Mouse (Mus musculus): Measurements from ENCODE around the gene Fam57a. TPM values are rescaled to one million over a fixed set of nuclear protein-coding genes. Genes with fewer than 3 reads are reported as not detected.

Gene Fam57a
- total RNA-seq, 2 experiments from 2014 or later: 15.7 to 18.4 TPM

DNA sequence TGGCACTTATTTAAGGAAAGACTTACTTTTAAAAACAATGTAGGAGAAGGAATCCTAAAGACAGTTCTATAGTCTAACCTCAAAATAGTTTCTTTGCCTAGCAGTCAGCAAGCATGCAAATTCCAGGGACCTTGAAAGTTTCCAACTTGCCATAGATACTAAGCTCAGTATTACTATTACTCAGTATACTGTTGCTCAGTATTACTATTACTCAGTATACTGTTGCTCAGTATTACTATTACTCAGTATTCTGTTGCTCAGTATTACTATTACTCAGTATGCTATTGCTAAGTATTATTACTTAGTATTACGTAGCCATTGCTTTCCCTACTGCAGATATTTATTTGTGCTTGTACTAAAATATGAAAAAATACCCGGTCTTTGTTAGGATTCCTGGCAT lies 60.3 kb downstream of the Fam57a start:
- intact Hi-C loops (cut with DNase I): no loop called here
- no peak for DNase-seq (ENCODE audit: low spot score in 2 of 2)

DNA sequence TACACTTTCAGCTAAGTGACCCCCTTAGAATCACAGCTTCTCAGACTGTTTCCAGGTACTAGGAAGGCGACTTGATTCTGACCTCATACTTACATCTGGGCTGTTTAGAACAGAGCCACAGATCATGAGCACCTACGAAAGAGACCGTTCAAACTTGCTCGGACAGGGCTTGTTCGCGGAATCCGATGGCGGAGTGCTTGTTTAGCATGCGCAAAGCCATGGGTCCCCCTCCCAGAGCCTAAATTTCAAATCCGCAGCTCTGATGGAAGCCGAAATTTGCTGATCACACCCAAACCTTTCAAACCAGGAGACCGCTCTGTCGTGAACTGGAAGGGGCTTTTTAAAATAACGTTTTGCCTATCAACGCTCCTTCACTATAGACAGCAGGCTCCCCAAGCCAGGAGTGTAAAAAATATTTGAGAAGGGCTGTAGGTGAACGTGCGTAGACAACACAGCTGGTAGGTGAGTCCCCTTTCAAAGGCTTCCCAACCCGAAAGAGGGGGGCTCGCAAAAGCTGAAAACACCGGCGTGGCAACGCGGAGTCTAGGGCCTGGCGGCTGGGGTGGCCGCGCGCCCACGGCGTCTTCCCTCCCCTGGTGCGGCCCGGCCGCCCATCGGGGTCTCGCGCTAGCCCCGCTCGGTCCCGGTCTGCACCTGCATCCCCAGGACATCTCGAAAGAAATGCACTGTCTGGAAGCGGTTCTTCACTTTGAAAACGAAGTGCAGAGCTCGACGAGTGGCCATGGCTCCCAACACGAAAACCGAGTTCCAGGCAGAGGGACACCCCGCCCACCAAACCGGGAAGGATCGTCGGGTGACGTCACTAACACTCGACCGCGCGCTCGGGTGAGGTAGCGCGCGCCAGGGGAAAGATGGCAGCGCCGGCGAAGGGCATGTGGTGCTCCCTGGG lies 63.7 kb downstream of the Fam57a start, which contains the start of the genes Mrm3 and Glod4:
Gene Mrm3 (plus strand): TSS at position 815 of the 910 bp plus-strand sequence.
Gene Glod4 (minus strand): TSS at position 825 of the 910 bp plus-strand sequence.
- intact Hi-C loops (cut with DNase I): no loop called here
- DNase-seq (ENCODE audit: low spot score in 2 of 2): peak; percentile 92 to 93

GRCm38 (mm10) chr11:76243811-76244546 lies 64.5 kb downstream of the Fam57a start:
- intact Hi-C loops (cut with DNase I): no loop called here
- no peak for DNase-seq (ENCODE audit: low spot score in 2 of 2)

DNA sequence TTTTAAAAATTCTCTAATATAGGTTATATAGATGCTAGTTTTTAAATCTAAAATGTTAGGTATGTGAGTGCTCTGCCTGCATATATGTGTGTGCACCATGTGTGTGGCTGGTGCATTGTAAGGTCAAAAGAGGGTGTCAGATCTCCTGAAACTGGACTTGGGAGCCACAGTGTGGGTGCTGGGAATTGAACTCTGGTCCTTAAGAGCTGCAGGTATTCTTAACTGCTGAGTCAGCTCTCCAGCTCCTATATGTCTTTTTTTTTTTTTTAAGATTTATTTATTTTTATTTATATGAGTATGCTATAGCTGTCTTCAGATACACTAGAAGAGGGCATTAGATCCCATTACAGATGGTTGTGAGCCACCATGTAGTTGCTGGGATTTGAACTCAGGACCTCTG lies 67.0 kb downstream of the Fam57a start:
- intact Hi-C loops (cut with DNase I): no loop called here
- DNase-seq (ENCODE audit: low spot score in 2 of 2): no peak

DNA sequence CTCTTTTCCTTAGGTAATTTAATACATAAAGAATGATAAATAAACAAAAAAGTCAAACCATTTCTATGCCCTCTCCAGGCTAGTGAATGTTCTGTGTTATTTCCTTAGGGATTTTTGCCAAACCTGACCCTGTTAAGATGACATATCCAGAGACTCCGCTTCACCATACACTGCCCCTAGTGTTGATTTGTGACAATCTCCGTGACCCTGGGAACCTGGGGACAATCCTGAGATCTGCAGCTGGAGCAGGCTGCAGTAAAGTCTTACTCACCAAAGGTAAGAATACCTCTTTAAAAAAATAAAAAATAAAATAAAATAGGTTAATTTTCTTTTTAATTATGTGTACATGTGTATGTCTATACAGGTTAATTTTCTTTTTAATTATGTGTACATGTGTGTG lies 67.8 kb downstream of the Fam57a start:
- intact Hi-C loops (cut with DNase I): no loop called here
- DNase-seq (ENCODE audit: low spot score in 2 of 2): no peak

GRCm38 (mm10) chr11:76252036-76252435 lies 72.6 kb downstream of the Fam57a start:
- no peak for DNase-seq (ENCODE audit: low spot score in 2 of 2)
- intact Hi-C loops (cut with DNase I): no loop called here

DNA sequence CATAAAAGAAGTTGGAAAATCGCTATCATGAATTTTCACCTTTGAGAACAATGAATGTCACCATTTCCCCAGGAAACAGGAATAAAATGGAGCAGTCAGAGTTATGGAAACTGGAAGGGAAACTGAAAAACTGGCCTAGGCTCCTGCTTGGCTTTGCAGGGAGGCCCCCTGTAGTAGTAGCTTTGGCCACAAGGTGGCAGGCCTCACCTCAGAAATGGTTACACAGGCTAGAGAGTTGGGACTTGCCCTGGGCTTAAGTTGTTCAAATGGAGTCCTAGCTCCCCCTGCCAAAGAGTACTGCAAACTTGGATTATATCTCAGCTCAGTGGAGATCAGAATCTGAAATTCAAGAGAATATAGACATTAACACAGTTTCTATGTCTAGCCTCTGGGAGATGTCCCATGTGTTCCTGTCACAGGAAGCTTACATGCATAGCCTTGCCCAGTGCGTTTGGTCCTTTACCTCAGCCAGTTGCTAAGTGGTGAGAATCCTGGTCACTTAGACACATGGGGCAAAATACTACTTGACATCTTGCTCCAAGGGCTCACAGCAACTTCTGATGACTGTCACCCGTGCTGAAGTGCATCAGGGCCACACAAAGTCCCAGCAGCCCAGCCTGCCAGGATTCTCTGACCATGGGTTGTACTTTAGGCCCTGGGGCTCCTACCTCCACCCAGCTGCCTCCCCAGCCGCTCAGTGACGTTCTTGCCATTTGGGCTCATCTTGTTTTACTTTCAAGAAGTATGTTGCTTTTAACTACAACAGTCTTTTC lies 73.9 kb downstream of the Fam57a start:
- intact Hi-C loops (cut with DNase I): loop anchor here (1.0 kb wide), 1 partner anchor 146 kb away; the partner anchor contains the start of gene Nxn
- DNase-seq (ENCODE audit: low spot score in 2 of 2): peak; percentile 71 to 82

GRCm38 (mm10) chr11:76253918-76254264 lies 74.4 kb downstream of the Fam57a start:
- DNase-seq (ENCODE audit: low spot score in 2 of 2): no peak
- intact Hi-C loops (cut with DNase I): loop anchor here (1.0 kb wide), 1 partner anchor 145 kb away; the partner anchor contains the start of gene Nxn

- DNase-seq (ENCODE audit: low spot score in 2 of 2): no peak
- intact Hi-C loops (cut with DNase I): no loop called here
Observed at GRCm38 (mm10) chr11:76255431-76256001, 76.0 kb downstream of the Fam57a start.

GRCm38 (mm10) chr11:76256129-76256528 lies 76.7 kb downstream of the Fam57a start:
- DNase-seq (ENCODE audit: low spot score in 2 of 2): no peak
- intact Hi-C loops (cut with DNase I): no loop called here

DNA sequence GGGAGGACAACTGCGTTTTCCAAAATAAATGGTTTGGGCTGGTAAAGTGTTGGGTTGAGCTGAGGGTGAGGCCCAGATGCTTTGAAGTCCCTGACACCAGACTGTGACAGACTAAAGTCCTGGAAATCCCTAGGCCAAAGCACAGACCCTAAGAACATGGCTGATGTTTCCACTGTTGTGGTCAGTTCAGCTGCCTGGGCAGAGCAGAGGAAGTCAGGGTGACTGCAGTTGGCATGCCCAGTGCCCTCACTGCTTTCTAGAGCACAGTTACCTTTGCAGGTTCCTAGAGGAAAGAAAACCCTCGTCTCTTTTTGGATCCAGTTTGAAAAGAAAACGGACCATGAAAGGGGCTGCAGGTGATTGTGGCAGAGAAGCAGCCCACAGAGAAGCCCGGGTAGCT lies 77.9 kb downstream of the Fam57a start:
- intact Hi-C loops (cut with DNase I): no loop called here
- no peak for DNase-seq (ENCODE audit: low spot score in 2 of 2)

- no peak for DNase-seq (ENCODE audit: low spot score in 2 of 2)
- intact Hi-C loops (cut with DNase I): no loop called here
Observed at GRCm38 (mm10) chr11:76258511-76258910, 79.0 kb downstream of the Fam57a start.

DNA sequence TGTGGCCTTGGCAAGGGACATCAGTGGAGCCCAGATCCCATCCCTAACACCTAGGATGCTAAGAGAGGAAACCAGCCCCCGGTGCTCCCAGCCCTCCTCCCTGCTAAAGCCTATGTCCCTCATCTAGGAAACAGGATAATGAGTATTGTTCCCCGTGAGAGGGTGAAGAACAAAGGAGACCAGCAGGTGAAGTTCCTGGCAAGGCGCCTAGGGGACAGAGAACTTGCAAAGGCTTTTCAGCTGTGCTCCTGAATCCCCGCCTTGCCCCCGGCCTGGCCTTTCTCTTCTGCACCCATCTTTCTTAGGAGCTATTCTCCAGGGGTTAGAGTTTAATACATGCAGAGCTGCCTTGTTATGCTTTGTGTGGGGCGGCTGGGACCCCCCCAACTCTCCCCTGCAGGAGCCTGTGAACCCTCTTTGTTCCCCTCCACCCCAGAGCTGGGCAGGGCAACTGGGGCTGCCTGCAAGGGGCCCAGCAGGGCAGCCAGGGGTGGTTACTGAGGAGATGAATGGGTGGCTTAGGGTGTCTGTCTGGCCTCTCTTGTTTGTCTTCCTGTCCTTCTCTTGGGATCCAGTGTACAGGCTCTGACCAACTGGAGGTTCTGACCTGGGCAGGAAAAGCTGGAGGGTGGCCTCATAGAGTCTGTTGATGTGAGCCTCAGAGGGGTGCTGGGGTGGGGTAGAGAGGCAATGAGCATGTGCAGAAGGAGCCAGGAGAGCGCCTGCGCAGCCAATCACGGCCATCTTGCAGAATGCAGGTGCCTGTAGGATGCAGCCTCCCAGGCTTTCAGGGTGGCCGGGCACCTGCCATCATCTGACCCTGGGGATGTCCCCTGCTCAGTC lies 81.0 kb downstream of the Fam57a start:
- intact Hi-C loops (cut with DNase I): no loop called here
- no peak for DNase-seq (ENCODE audit: low spot score in 2 of 2)

DNA sequence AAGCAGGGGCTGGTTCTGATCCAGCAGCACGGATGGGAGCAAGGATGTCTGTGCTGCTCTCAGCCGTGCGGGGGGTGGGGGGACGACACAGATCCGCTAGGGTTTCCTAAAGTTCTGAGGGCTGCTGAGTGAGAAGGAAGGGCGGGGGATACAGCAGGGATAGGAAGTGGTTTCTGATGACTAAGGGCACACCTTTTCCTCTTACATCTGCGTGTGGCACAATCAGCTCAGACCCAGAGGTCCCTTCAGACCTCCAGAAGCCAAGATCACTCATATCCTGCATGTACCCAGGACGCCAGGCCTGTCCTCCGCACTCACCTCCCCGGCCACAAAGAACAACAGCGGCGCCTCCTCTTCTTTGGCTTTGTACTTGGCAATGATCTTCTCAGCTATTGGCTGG lies 81.8 kb downstream of the Fam57a start:
- DNase-seq (ENCODE audit: low spot score in 2 of 2): no peak
- intact Hi-C loops (cut with DNase I): no loop called here

DNA sequence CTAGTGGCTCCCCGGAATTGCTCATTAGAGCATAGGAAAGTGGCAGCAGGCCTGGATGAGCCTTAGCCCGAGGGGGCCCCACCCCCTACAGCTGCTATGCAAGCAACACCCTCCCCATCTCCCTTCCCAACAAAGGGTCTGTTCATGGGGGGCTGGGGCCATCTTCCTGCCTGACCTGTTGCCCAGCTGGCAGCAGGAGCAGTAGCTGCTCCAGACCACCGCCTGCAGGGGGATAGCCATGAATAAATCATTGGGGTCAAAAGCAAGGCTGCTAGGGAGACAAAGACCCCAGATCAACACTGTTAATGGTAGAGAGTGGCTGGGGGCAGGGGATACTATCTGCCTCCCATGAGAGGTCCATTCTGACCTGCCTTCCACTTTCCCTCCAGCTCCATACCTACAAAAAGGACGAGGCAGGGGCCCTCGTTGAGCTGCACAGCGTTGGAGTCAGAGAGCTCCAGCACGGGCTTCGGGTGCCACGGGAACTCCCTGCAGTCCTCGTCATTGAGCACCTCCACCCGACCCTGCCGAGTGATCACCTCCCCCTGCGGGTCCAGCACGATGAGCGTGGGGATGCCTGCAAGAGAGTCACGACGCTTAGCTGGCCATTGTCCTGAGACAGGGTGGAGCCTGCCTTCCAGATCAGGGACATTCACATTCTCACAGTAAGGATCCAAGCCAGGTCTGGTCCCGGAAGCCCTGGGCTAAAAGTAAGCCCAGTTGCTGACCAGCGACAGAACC lies 83.3 kb downstream of the Fam57a start:
- intact Hi-C loops (cut with DNase I): no loop called here
- DNase-seq (ENCODE audit: low spot score in 2 of 2): no peak

Data from left cerebral cortex, postnatal 36 days (tissue).